Mouse (Mus musculus) limb, embryonic 11.5 days (tissue): ENCODE data around the gene Oprm1. TPM values are rescaled to one million over a fixed set of nuclear protein-coding genes. Genes with fewer than 3 reads are reported as not detected.
A peak's percentile ranks its signal among the peaks of the same experiment; 100 is the strongest.
"Not testable (repeated sequence)": the region's sequence is repeated elsewhere in the genome, so short reads cannot be mapped to it uniquely, and the experiment has no call there.

Experiments used
- ATAC-seq: fragments of 200-750 bp; cut with Nextera tagmentation; 2 replicates; pipeline ENCODE4 v1.8.0; 2017; ENCODE audit warnings: low read depth; ENCODE audit not compliant: insufficient number of reproducible peaks, low FRiP score, low TSS enrichment
- DNase-seq: peaks from one replicate; pipeline ENCODE4 v3.0.0-alpha.2; 2015; ENCODE audit warnings: low spot score
- H3K27ac ChIP-seq: fragments of 300-500 bp; sonication (generic); replicated peaks from 2 replicates; pipeline ENCODE4 v1.5.1; 2014; ENCODE audit warnings: low read depth, mild to moderate bottlenecking, low read length
- H3K27me3 ChIP-seq: fragments of 300-500 bp; sonication (generic); 2 replicates; pipeline ENCODE4 v1.6.1; 2014; ENCODE audit warnings: mild to moderate bottlenecking, low read length, mixed read lengths; ENCODE audit not compliant: control insufficient read depth, insufficient read depth
- H3K36me3 ChIP-seq: fragments of 300-500 bp; sonication (generic); 2 replicates; pipeline ENCODE4 v1.6.1; 2014; ENCODE audit warnings: mild to moderate bottlenecking, low read length, moderate library complexity, mixed read lengths; ENCODE audit not compliant: control insufficient read depth, insufficient read depth
- H3K4me1 ChIP-seq: fragments of 300-500 bp; sonication (generic); 2 replicates; pipeline ENCODE4 v1.6.1; 2014; ENCODE audit warnings: low read length, mixed read lengths; ENCODE audit not compliant: control insufficient read depth, insufficient read depth
- H3K4me2 ChIP-seq: fragments of 300-500 bp; sonication (generic); 2 replicates; pipeline ENCODE4 v1.6.1; 2014; ENCODE audit warnings: low read depth, mild to moderate bottlenecking, moderate library complexity; ENCODE audit not compliant: severe bottlenecking
- H3K4me3 ChIP-seq: fragments of 300-500 bp; sonication (generic); 2 replicates; pipeline ENCODE4 v1.5.1; 2014; ENCODE audit warnings: low read depth, low read length
- H3K9ac ChIP-seq: fragments of 300-500 bp; sonication (generic); 2 replicates; pipeline ENCODE4 v1.6.1; 2014; ENCODE audit warnings: mild to moderate bottlenecking, low read length
- H3K9me3 ChIP-seq: fragments of 300-500 bp; sonication (generic); 2 replicates; pipeline ENCODE4 v1.6.1; 2016; ENCODE audit warnings: low read length; ENCODE audit not compliant: control insufficient read depth
- WGBS: fragments of 180-500 bp; shearing (Covaris S2); extraction: QIAGEN DNeasy Blood & Tissue Kit; methylation state at CpG from one replicate; pipeline ENCODE4 v1.1.7; 2014; 5-methylcytosine and 5-hydroxymethylcytosine counted together
- polyA plus RNA-seq: library from polyadenylated mRNA; unstranded; fragments of >200 nt; fragmentation: Nextera tagmentation; extraction: Ambion mirVana; gene quantifications from 2 replicates; pipeline ENCODE4 v1.2.1, GENCODE M21; 2014

Oprm1 gene
- polyA plus RNA-seq, 1 experiment from 2014 or later, result not detected

GRCm38 (mm10) chr10:6878276-6878881 lies 120.1 kb downstream of the Oprm1 start:
- Histone ChIP-seq H3K36me3 (no peaks in the 10 kb centered on the region), H3K27me3 (no peaks in the 10 kb centered on the region), H3K9ac (no peak overlapping the region), H3K27ac (no peak overlapping the region), H3K9me3 (no peaks in the 10 kb centered on the region), H3K4me2 (no peak overlapping the region), H3K4me1 (no peaks in the 10 kb centered on the region), H3K4me3 (no peak overlapping the region)
- DNase-seq, result peak; percentile 1
- 93% methylated on average over 2 of the region's 2 CpGs for WGBS
- ATAC-seq, result no peak

DNA sequence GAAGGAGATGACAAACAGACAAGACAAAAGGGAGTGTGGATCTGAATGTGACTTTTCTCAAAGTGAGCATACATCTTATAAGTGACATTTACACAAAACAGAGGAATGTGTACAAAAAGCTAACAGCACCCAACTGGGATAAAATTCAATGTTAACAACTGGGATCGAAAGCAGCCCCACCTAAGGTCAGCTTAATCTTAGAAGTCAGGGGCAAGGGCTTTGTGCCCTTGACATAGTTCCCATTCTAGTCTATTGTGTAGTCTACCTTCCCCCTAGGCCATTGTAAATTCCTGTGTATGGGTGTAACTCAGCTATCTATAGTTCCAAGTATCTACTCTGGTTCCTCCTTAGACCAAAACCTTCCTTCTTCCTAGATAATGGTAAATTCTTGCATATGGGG lies 123.7 kb downstream of the Oprm1 start:
- not testable (repeated sequence) for H3K4me1 ChIP-seq, H3K4me2 ChIP-seq, ATAC-seq, H3K9me3 ChIP-seq, H3K4me3 ChIP-seq, H3K27me3 ChIP-seq, H3K36me3 ChIP-seq, H3K27ac ChIP-seq, H3K9ac ChIP-seq, DNase-seq
- 100% methylated on average over 1 of the region's 1 CpGs for WGBS

GRCm38 (mm10) chr10:6885460-6885859 lies 127.2 kb downstream of the Oprm1 start:
- 0% methylated on average over 1 of the region's 1 CpGs for WGBS
- no peaks in the 10 kb centered on the region for H3K36me3 ChIP-seq
- DNase-seq (no peak), ATAC-seq (no peak)
- no peaks in the 10 kb centered on the region for H3K9me3 ChIP-seq
- no peak overlapping the region for H3K27ac ChIP-seq
- H3K4me3 ChIP-seq, result no peak overlapping the region
- no peak overlapping the region for H3K4me2 ChIP-seq
- no peak overlapping the region for H3K9ac ChIP-seq
- H3K4me1 ChIP-seq, result no peaks in the 10 kb centered on the region
- H3K27me3 ChIP-seq, result no peaks in the 10 kb centered on the region

DNA sequence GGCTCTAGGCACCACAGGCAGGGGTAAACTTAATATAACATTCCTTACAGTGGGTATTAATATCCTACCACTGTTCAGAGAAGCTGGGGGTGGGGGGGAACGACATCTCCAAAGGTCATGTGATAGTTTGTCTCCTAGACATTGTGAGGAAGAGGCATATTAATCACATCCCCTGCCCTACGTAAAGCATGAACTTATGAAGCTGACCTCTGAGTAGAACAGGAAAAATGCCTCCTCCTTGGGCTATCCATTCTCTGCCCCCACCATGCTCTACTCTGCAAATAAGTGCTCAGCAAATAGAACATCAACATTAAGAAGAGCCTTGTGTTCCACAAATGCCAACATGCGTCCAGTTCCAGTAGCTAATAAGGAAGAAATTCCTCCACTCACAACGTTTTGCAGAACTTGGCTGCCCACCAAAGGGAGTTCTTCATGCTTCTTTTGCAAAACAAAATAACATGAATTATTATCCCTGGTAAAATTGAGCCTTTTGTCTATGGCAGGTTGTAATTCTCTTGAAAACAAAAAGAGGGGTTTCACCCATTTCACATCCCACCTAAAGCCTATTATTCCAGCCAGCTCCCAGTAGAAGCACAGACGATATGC lies 131.4 kb downstream of the Oprm1 start:
- no peaks in the 10 kb centered on the region for H3K4me1 ChIP-seq
- no peaks in the 10 kb centered on the region for H3K9me3 ChIP-seq
- no peak overlapping the region for H3K4me2 ChIP-seq
- H3K27ac ChIP-seq, result no peak overlapping the region
- DNase-seq (no peak), ATAC-seq (no peak)
- H3K9ac ChIP-seq, result no peak overlapping the region
- no peaks in the 10 kb centered on the region for H3K27me3 ChIP-seq
- H3K36me3 ChIP-seq, result no peaks in the 10 kb centered on the region
- no peak overlapping the region for H3K4me3 ChIP-seq
- 78% methylated on average over 5 of the region's 5 CpGs for WGBS

DNA sequence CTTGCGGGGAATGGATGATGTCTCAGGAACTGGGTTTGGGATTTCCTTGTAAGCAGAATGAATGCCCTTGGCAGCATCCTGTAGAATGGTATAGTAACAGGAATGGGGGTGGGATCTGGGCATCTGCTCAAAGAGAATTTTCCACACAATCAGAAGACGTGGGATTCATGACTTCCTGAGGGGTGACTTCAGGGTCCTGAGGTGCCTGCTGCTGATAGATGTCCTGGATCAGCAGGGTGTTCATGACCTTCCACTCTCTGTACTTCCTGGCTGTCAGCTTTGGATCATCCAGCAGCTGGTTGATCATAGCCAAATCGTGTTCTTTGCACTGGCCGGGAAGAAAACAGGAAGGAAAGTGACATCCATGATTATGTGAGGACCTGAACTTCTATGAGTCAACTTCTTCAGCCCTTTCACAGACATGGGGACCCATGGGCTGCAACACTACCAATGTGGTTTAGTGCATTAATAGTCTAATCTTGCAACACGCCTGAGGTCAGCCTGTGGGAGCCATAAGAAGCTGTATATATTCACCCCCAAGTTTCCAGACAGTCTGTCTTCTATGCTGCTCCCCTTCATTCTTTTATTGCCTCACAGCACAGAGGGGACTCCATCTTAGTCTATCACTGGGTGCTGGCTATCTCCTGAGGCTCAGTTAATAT lies 132.2 kb downstream of the Oprm1 start:
- DNase-seq (no peak), ATAC-seq (no peak)
- H3K4me1 ChIP-seq, result no peaks in the 10 kb centered on the region
- no peak overlapping the region for H3K27ac ChIP-seq
- no peaks in the 10 kb centered on the region for H3K36me3 ChIP-seq
- no peaks in the 10 kb centered on the region for H3K9me3 ChIP-seq
- no peak overlapping the region for H3K9ac ChIP-seq
- no peak overlapping the region for H3K4me2 ChIP-seq
- no peaks in the 10 kb centered on the region for H3K27me3 ChIP-seq
- WGBS, result 81% methylated on average over 5 of the region's 5 CpGs
- no peak overlapping the region for H3K4me3 ChIP-seq

GRCm38 (mm10) chr10:6895796-6896195 lies 137.5 kb downstream of the Oprm1 start:
- Histone ChIP-seq H3K27ac (no peak overlapping the region), H3K4me2 (no peak overlapping the region), H3K9me3 (no peaks in the 10 kb centered on the region), H3K4me3 (no peak overlapping the region), H3K36me3 (no peaks in the 10 kb centered on the region), H3K4me1 (no peaks in the 10 kb centered on the region), H3K27me3 (no peaks in the 10 kb centered on the region), H3K9ac (no peak overlapping the region)
- ATAC-seq (no peak), DNase-seq (no peak)
- WGBS, result 77% methylated on average over 3 of the region's 3 CpGs

GRCm38 (mm10) chr10:6896659-6897303 lies 138.5 kb downstream of the Oprm1 start:
- no peak for DNase-seq

DNA sequence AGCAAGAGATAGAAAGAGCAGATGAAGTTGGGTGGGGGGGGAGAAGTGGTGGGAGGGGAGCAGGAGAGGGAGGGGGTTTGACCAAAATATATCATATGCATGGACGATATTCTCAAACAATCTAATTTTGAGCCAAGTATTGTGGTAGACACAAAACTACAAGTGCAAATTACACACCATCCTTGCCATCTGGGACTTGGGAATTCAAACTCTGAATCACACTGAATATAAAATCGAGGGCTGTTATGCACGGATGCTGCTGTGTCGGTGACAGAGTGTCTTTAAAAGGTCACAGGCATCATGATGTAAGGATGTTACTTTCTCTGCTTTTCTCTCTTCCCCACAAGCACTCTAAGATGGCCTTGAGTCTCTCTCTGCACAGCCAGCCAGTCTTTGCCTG lies 141.8 kb downstream of the Oprm1 start:
- Histone ChIP-seq H3K4me1 (no peaks in the 10 kb centered on the region), H3K4me3 (no peak overlapping the region), H3K27ac (no peak overlapping the region), H3K36me3 (no peaks in the 10 kb centered on the region), H3K4me2 (no peak overlapping the region), H3K9ac (no peak overlapping the region), H3K9me3 (no peaks in the 10 kb centered on the region), H3K27me3 (no peaks in the 10 kb centered on the region)
- no peak for DNase-seq
- WGBS, result 88% methylated on average over 4 of the region's 4 CpGs
- no peak for ATAC-seq

More at GRCm38 (mm10) chr10:6896659-6897303, 138.5 kb downstream of the Oprm1 start:
- Histone ChIP-seq H3K9ac (no peak overlapping the region), H3K27me3 (no peaks in the 10 kb centered on the region), H3K4me3 (no peak overlapping the region), H3K27ac (no peak overlapping the region), H3K4me2 (no peak overlapping the region), H3K9me3 (no peaks in the 10 kb centered on the region), H3K36me3 (no peaks in the 10 kb centered on the region), H3K4me1 (no peaks in the 10 kb centered on the region)
- no peak for ATAC-seq
- WGBS, result 84% methylated on average over 3 of the region's 3 CpGs
